9 mouse cellular contexts compared by ENCODE assay signal in the genomic region with DNA sequence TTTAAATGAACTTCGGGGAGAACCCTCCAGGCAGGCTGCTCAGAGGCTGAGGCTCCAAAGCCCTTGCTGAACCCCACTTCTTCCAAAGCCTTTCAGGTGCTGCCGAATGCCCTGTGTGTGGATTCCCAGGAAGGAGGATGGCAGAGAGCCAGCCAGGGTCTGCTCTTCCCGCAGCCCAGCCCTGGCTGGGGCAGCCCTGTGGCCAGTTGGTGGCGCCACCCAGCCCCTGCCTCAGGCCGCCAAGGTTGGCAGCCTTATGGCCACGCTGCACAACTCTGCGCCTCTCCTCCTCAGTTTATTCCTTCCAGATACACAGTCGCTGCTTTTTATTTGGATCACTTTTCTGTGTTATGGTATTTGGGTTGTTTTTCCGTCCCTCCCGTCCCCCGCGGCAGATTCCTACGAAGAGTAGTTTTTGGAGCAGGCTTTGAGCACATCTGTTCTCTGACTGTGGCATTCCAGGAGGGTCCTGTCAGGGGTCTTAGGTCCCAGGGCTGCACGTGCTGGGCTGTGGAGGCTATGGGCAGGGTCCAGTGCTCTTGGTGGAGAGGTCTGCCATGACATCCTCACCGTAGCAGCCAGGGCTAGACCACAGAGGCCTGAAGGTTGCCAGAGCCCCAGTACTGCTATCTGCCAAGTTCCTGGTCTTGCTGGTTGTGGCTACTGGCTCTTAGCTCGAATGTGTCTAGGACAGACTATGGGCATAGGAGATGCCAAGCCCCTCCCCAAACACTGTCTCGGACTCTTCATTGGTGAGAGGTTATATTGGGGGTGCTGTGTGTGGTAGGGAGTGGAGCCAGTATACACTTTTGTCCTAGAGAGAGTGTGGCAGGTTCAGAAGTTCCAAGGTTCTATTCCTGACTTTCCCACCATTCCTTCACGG.
DNase-seq lines count a peak whose midpoint lies in the region; ATAC-seq and TF ChIP-seq lines count a peak whose summit lies in the region.
"Had no signal": no experiment of that assay in that cellular context is flagged by ENCODE, and none has a peak within 500 bp of the region (broad histone marks: within the 10 kb centered on the region; RNA-seq: fewer than 3 reads in every experiment).

No protein-coding gene starts in this region.

- H3K4me1 ChIP-seq in forebrain, postnatal 0 days (ENCODE audit: insufficient read depth) = no peaks in the 10 kb centered on the region
- no peaks in the 10 kb centered on the region; the same call in 1 of the 2 replicates for H3K4me1 ChIP-seq in forebrain, embryonic 13.5 days
- peaks cover 53% of the 10 kb centered on the region for H3K4me1 ChIP-seq in lung, embryonic 15.5 days
- H3K4me1 ChIP-seq in lung, adult 2 months (ENCODE audit: control insufficient read depth, insufficient read depth, low read length) = peaks cover 6% of the 10 kb centered on the region; the same call in 1 of the 2 replicates
- peaks cover 32% of the 10 kb centered on the region for H3K4me1 ChIP-seq in limb, embryonic 14.5 days (ENCODE audit: control insufficient read depth, insufficient read depth, low read length)

- WGBS in forebrain, postnatal 0 days = 51% methylated on average over 17 of the region's 18 CpGs
- 49% methylated on average over 18 of the region's 18 CpGs for WGBS in forebrain, embryonic 13.5 days
- 51% methylated on average over 18 of the region's 18 CpGs for WGBS in lung, embryonic 15.5 days
- 56% methylated on average over 18 of the region's 18 CpGs for WGBS in lung, adult 2 months
- WGBS in limb, embryonic 14.5 days = 28% methylated on average over 18 of the region's 18 CpGs

- no peak for TF ChIP-seq POLR2A in lung, adult 2 months (IDR thresholded peaks at IDR 0.05; ENCODE audit: borderline replicate concordance, extremely low read depth, low read depth, low read length)
- TF ChIP-seq POLR2A in limb, embryonic 14.5 days (IDR thresholded peaks at IDR 0.05; ENCODE audit: borderline replicate concordance, extremely low read depth, insufficient read depth, insufficient read length) = no peak

- no peak overlapping the region for H3K4me2 ChIP-seq in forebrain, postnatal 0 days (ENCODE audit: low read depth)
- H3K4me2 ChIP-seq in forebrain, embryonic 13.5 days = no peak overlapping the region
- no peak overlapping the region for H3K4me2 ChIP-seq in lung, embryonic 15.5 days
- no peak overlapping the region for H3K4me2 ChIP-seq in limb, embryonic 14.5 days (replicated peaks; ENCODE audit: low read depth, low read length, severe bottlenecking)
- H3K4me2 ChIP-seq: hindbrain, embryonic 15.5 days had no signal

- TF ChIP-seq CTCF in forebrain, postnatal 0 days (IDR thresholded peaks at IDR 0.05; ENCODE audit: low read depth) = peak; percentile 39
- TF ChIP-seq CTCF in lung, adult 2 months (IDR thresholded peaks at IDR 0.05; ENCODE audit: insufficient read depth, low read length) = no peak

- H3K36me3 ChIP-seq in forebrain, postnatal 0 days (ENCODE audit: insufficient read depth) = no peaks in the 10 kb centered on the region
- H3K36me3 ChIP-seq in forebrain, embryonic 13.5 days (ENCODE audit: poor library complexity, severe bottlenecking) = no peaks in the 10 kb centered on the region
- H3K36me3 ChIP-seq in lung, embryonic 15.5 days = no peaks in the 10 kb centered on the region
- H3K36me3 ChIP-seq in limb, embryonic 14.5 days (ENCODE audit: control insufficient read depth, insufficient read depth, low read length) = no peaks in the 10 kb centered on the region
- H3K36me3 ChIP-seq: hindbrain, embryonic 15.5 days had no signal

- H3K27ac ChIP-seq in forebrain, postnatal 0 days (ENCODE audit: low read depth, low read length) = no peak overlapping the region
- no peak overlapping the region for H3K27ac ChIP-seq in forebrain, embryonic 13.5 days
- peak overlapping the region; percentile 67; the same call in 1 of the 2 replicates for H3K27ac ChIP-seq in lung, embryonic 15.5 days
- peak overlapping the region; percentile 48 for H3K27ac ChIP-seq in limb, embryonic 14.5 days (replicated peaks; ENCODE audit: low read depth, low read length)
- H3K27ac ChIP-seq: hindbrain, embryonic 15.5 days had no signal

- H3K4me3 ChIP-seq in forebrain, postnatal 0 days (ENCODE audit: low read depth, low read length) = no peak overlapping the region
- no peak overlapping the region for H3K4me3 ChIP-seq in forebrain, embryonic 13.5 days
- no peak overlapping the region for H3K4me3 ChIP-seq in lung, embryonic 15.5 days
- H3K4me3 ChIP-seq in lung, adult 2 months (replicated peaks; ENCODE audit: extremely low read depth, low read depth, low read length) = no peak overlapping the region
- H3K4me3 ChIP-seq in limb, embryonic 14.5 days (replicated peaks; ENCODE audit: low read length) = no peak overlapping the region
- H3K4me3 ChIP-seq: hindbrain, embryonic 15.5 days had no signal

- H3K27me3 ChIP-seq in forebrain, postnatal 0 days (ENCODE audit: insufficient read depth, low read length) = no peaks in the 10 kb centered on the region
- peaks cover 10% of the 10 kb centered on the region; the same call in 1 of the 2 replicates for H3K27me3 ChIP-seq in forebrain, embryonic 13.5 days
- H3K27me3 ChIP-seq in lung, embryonic 15.5 days = no peaks in the 10 kb centered on the region
- H3K27me3 ChIP-seq in limb, embryonic 14.5 days (ENCODE audit: control insufficient read depth, insufficient read depth, low read length) = no peaks in the 10 kb centered on the region
- H3K27me3 ChIP-seq: hindbrain, embryonic 15.5 days had no signal

- ATAC-seq in forebrain, postnatal 0 days = no peak
- no peak for ATAC-seq in forebrain, embryonic 13.5 days
- ATAC-seq in lung, embryonic 15.5 days (ENCODE audit: borderline replicate concordance, extremely low read depth, low FRiP score, low TSS enrichment) = peak; percentile 34; the same call in 1 of the 2 replicates
- no peak; the same call in 1 of the 2 replicates for ATAC-seq in limb, embryonic 14.5 days (ENCODE audit: low FRiP score, low read depth)
- no peak for ATAC-seq in inflammation-experienced regulatory T-cells, adult 6 months

- peak; percentile 29 for DNase-seq in forebrain, postnatal 0 days
- no peak for DNase-seq in lung, adult 2 months
- DNase-seq in embryo, embryonic 11 days = peak; percentile 60
- DNase-seq in limb, embryonic 14.5 days (ENCODE audit: low spot score) = peak; percentile 42
- no peak for DNase-seq in left cerebral cortex, adult 11 months (ENCODE audit: low spot score)

- H3K9me3 ChIP-seq in forebrain, postnatal 0 days (ENCODE audit: low read length) = no peaks in the 10 kb centered on the region
- H3K9me3 ChIP-seq in forebrain, embryonic 13.5 days (replicated peaks) = no peaks in the 10 kb centered on the region
- H3K9me3 ChIP-seq in lung, embryonic 15.5 days = no peaks in the 10 kb centered on the region
- no peaks in the 10 kb centered on the region for H3K9me3 ChIP-seq in limb, embryonic 14.5 days (ENCODE audit: control insufficient read depth, low read length)
- H3K9me3 ChIP-seq: hindbrain, embryonic 15.5 days had no signal

- H3K9ac ChIP-seq in forebrain, postnatal 0 days = no peak overlapping the region
- no peak overlapping the region for H3K9ac ChIP-seq in forebrain, embryonic 13.5 days
- no peak overlapping the region for H3K9ac ChIP-seq in lung, embryonic 15.5 days
- H3K9ac ChIP-seq in limb, embryonic 14.5 days (ENCODE audit: low read depth, low read length, severe bottlenecking) = peak overlapping the region; percentile 31; the same call in 1 of the 2 replicates
- H3K9ac ChIP-seq: hindbrain, embryonic 15.5 days had no signal

Comparison
In these comparisons a context has a peak if more than half of its experiments do, and no peak if none do; other contexts are left out.
1. DNase-seq: peak in forebrain, postnatal 0 days (single experiment), embryo, embryonic 11 days (single experiment) and limb, embryonic 14.5 days (single experiment); none in lung, adult 2 months (single experiment) and left cerebral cortex, adult 11 months (single experiment).
2. H3K27ac ChIP-seq: peak in lung, embryonic 15.5 days (single experiment) and limb, embryonic 14.5 days (single experiment); none in forebrain, postnatal 0 days (single experiment) and forebrain, embryonic 13.5 days (single experiment).